Mouse (Mus musculus): ENCODE data around the gene Farp1.

- TF ChIP-seq CTCF (IDR thresholded peaks at IDR 0.05; ENCODE audit: low read depth, low read length) (no peak), GATA1 (IDR thresholded peaks at IDR 0.05; ENCODE audit: borderline replicate concordance, low read length) (no peak), POLR2AphosphoS5 (IDR thresholded peaks at IDR 0.05; ENCODE audit: insufficient replicate concordance, low read depth, low read length) (no peak), TAL1 (conservative IDR thresholded peaks at IDR 0.05; ENCODE audit: low read depth, low read length) (no peak)
Observed at GRCm38 (mm10) chr14:121037276-121037675, 2.3 kb downstream of the Farp1 start.

Measured in G1E (cell line).